Mouse (Mus musculus): ENCODE results near the gene Rbm20. TPM values are rescaled to one million over a fixed set of nuclear protein-coding genes. Genes with fewer than 3 reads are reported as not detected.

Rbm20 gene
- total and polyA plus RNA-seq, 2 experiments from 2014 or later, result 0.86 to 1.9 TPM

DNA sequence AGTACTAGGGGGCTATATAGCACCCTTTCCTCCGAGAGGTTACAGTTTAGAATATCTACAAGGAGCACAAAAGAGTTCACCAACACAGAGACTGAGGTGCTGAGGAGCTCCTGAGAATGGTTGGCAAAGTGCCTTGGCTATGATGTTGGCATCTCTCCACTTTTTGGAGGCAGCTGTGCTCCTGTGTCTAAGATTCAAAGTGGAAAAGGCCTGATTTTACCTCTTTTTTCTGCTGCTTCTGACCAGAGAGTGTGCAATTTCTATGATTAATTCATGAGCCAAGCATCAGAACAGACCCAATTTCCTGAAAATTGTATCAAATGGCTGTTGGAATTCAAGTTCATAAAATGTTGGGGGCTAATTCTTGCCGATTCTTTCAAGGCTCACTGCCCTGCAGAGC lies 109.1 kb downstream of the Rbm20 start:
- no peaks in the 10 kb centered on the region for H3K27me3 ChIP-seq (ENCODE audit: insufficient read depth, low read length)
- 0 out of 2 replicates have a peak, but pooled peaks have one; percentile 15 for ATAC-seq
- no peak overlapping the region for H3K4me2 ChIP-seq (ENCODE audit: low read depth, low read length)
- no peaks in the 10 kb centered on the region for H3K36me3 ChIP-seq (ENCODE audit: insufficient read depth, low read length)
- no peak overlapping the region for H3K9ac ChIP-seq (replicated peaks; ENCODE audit: low read length)
- WGBS, result 29% methylated on average over 2 of the region's 2 CpGs
- H3K4me1 ChIP-seq (ENCODE audit: insufficient read depth, low read length), result no peaks in the 10 kb centered on the region
- H3K9me3 ChIP-seq (ENCODE audit: low read length), result no peaks in the 10 kb centered on the region
- H3K4me3 ChIP-seq (ENCODE audit: low read length), result no peak overlapping the region
- no peak for TF ChIP-seq CTCF (IDR thresholded peaks at IDR 0.05; ENCODE audit: low read depth)
- H3K27ac ChIP-seq, result 0 out of 2 replicates have a peak overlapping the region, but pooled peaks have one; percentile 6
- DNase-seq (ENCODE audit: low spot score), result peak; percentile 68

DNA sequence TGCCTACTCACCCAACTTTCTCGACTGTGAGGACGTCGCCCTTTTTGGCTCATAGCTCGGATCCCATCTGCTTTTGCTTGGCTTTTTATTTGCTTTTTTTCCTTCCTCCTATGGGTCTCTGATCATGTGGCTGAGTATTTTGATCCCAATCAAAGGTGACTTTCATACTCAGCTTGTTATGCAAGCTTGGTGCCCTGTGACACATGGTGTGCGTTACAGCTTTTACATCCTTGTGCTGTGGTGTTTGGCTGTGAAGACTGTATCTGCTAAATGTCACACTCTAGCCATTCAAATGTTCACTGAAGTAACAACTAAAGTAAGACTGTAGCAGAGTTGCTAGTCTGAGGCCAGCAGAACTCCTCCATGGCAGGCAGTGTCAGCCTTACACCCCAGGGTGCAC lies 109.7 kb downstream of the Rbm20 start:
- H3K4me2 ChIP-seq (ENCODE audit: low read depth, low read length), result no peak overlapping the region
- no peak for TF ChIP-seq CTCF (IDR thresholded peaks at IDR 0.05; ENCODE audit: low read depth)
- no peaks in the 10 kb centered on the region for H3K4me1 ChIP-seq (ENCODE audit: insufficient read depth, low read length)
- H3K9me3 ChIP-seq (ENCODE audit: low read length), result no peaks in the 10 kb centered on the region
- no peak overlapping the region for H3K9ac ChIP-seq (replicated peaks; ENCODE audit: low read length)
- peak; percentile 59 for DNase-seq (ENCODE audit: low spot score)
- WGBS, result 43% methylated on average over 5 of the region's 5 CpGs
- 0 out of 2 replicates have a peak overlapping the region, but pooled peaks have one; percentile 6 for H3K27ac ChIP-seq
- no peaks in the 10 kb centered on the region for H3K36me3 ChIP-seq (ENCODE audit: insufficient read depth, low read length)
- no peaks in the 10 kb centered on the region for H3K27me3 ChIP-seq (ENCODE audit: insufficient read depth, low read length)
- H3K4me3 ChIP-seq (ENCODE audit: low read length), result no peak overlapping the region
- ATAC-seq, result peak; percentile 70

DNA sequence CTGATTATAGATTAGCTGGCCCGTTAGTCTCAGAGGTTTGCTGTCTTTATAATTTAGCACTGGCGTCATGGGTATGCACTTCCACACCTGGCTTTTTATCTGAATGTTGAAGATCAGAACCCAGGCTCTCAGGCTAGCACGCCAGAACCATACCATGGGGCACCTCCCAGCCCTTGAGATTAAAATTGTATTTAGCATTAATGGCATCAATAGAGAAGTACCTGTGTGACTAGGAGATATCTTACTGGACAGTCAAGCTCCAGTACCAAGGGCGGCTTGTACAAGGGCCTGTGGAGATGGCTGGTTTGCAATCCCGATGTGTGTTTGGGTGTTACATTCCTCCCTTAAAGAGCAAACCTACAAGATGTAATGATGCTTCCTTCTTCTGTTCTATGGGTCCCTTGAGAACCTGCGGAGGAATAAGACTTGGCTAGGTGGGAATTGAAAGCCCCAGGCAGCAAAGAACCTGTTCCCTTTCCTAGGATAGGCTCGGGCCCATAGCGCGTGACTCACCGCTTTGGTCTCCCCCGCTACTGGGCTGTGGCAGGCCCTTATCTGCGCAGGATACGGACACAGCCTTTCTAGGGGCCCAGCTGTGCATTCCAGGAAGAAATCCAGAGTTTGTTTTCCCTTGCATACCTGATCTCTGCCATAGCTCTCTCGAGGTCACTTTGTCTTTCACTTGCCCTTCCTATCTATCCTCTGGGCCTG lies 111.7 kb downstream of the Rbm20 start:
- H3K9ac ChIP-seq (replicated peaks; ENCODE audit: low read length), result no peak overlapping the region
- no peak for ATAC-seq

GRCm38 (mm10) chr19:53789571-53789970 lies 112.5 kb downstream of the Rbm20 start:
- no peak for DNase-seq (ENCODE audit: low spot score)
- Histone ChIP-seq H3K27me3 (ENCODE audit: insufficient read depth, low read length) (no peaks in the 10 kb centered on the region), H3K9ac (replicated peaks; ENCODE audit: low read length) (no peak overlapping the region), H3K4me3 (ENCODE audit: low read length) (no peak overlapping the region), H3K9me3 (ENCODE audit: low read length) (no peaks in the 10 kb centered on the region), H3K27ac (no peak overlapping the region), H3K4me2 (ENCODE audit: low read depth, low read length) (no peak overlapping the region), H3K4me1 (ENCODE audit: insufficient read depth, low read length) (no peaks in the 10 kb centered on the region), H3K36me3 (ENCODE audit: insufficient read depth, low read length) (no peaks in the 10 kb centered on the region)
- TF ChIP-seq CTCF (IDR thresholded peaks at IDR 0.05; ENCODE audit: low read depth), result no peak
- no peak for ATAC-seq
- WGBS, result 70% methylated on average over 7 of the region's 7 CpGs

More for the DNA sequence above, 111.7 kb downstream of the Rbm20 start:
- no peak for DNase-seq (ENCODE audit: low spot score)
- WGBS, result 92% methylated on average over 14 of the region's 14 CpGs
- Histone ChIP-seq H3K4me3 (ENCODE audit: low read length) (no peak overlapping the region), H3K36me3 (ENCODE audit: insufficient read depth, low read length) (no peaks in the 10 kb centered on the region), H3K4me2 (ENCODE audit: low read depth, low read length) (no peak overlapping the region), H3K27ac (no peak overlapping the region), H3K27me3 (ENCODE audit: insufficient read depth, low read length) (no peaks in the 10 kb centered on the region), H3K9me3 (ENCODE audit: low read length) (no peaks in the 10 kb centered on the region), H3K4me1 (ENCODE audit: insufficient read depth, low read length) (no peaks in the 10 kb centered on the region)
- TF ChIP-seq CTCF (IDR thresholded peaks at IDR 0.05; ENCODE audit: low read depth), result no peak

- H3K36me3 ChIP-seq (ENCODE audit: insufficient read depth, low read length), result no peaks in the 10 kb centered on the region
- H3K27me3 ChIP-seq (ENCODE audit: insufficient read depth, low read length), result no peaks in the 10 kb centered on the region
- TF ChIP-seq CTCF (IDR thresholded peaks at IDR 0.05; ENCODE audit: low read depth), result no peak
- no peaks in the 10 kb centered on the region for H3K4me1 ChIP-seq (ENCODE audit: insufficient read depth, low read length)
- no peak overlapping the region for H3K9ac ChIP-seq (replicated peaks; ENCODE audit: low read length)
- 73% methylated on average over 20 of the region's 20 CpGs for WGBS
- no peaks in the 10 kb centered on the region for H3K9me3 ChIP-seq (ENCODE audit: low read length)
- H3K4me2 ChIP-seq (ENCODE audit: low read depth, low read length), result no peak overlapping the region
- no peak overlapping the region for H3K4me3 ChIP-seq (ENCODE audit: low read length)
- ATAC-seq, result no peak
- no peak for DNase-seq (ENCODE audit: low spot score)
- H3K27ac ChIP-seq, result no peak overlapping the region
Observed at GRCm38 (mm10) chr19:53791751-53792720, 114.9 kb downstream of the Rbm20 start.

- Histone ChIP-seq H3K9ac (replicated peaks; ENCODE audit: low read length) (no peak overlapping the region), H3K9me3 (ENCODE audit: low read length) (no peaks in the 10 kb centered on the region), H3K4me2 (ENCODE audit: low read depth, low read length) (no peak overlapping the region), H3K27me3 (ENCODE audit: insufficient read depth, low read length) (no peaks in the 10 kb centered on the region), H3K27ac (no peak overlapping the region), H3K4me3 (ENCODE audit: low read length) (no peak overlapping the region), H3K36me3 (ENCODE audit: insufficient read depth, low read length) (no peaks in the 10 kb centered on the region), H3K4me1 (ENCODE audit: insufficient read depth, low read length) (no peaks in the 10 kb centered on the region)
- ATAC-seq (0 out of 2 replicates have a peak, but pooled peaks have one; percentile 18), DNase-seq (ENCODE audit: low spot score) (no peak)
- WGBS, result 88% methylated on average over 37 of the region's 37 CpGs
- no peak for TF ChIP-seq CTCF (IDR thresholded peaks at IDR 0.05; ENCODE audit: low read depth)
Observed at GRCm38 (mm10) chr19:53792976-53793897, 116.1 kb downstream of the Rbm20 start.
